In genomic region chr14:22126276-22126675, GRCm38 (mm10) we compare ENCODE assay signal across 12 mouse cellular contexts.
DNase-seq lines count a peak whose midpoint lies in the region; ATAC-seq lines count a peak whose summit lies in the region.
"Had no signal": no experiment of that assay in that cellular context is flagged by ENCODE, and none has a peak within 500 bp of the region (broad histone marks: within the 10 kb centered on the region; RNA-seq: fewer than 3 reads in every experiment).

No protein-coding gene starts in this region.

- DNase-seq in 416B (ENCODE audit: low read depth) = peak; percentile 94
- DNase-seq in kidney, adult 8-10 months = peak; percentile 54 to 67
- peak; percentile 10 for DNase-seq in lung, postnatal 25 days (ENCODE audit: low spot score)
- no peak for DNase-seq in adrenal gland, postnatal 25 days
- no peak for DNase-seq in Muller cell, postnatal 12 days (ENCODE audit: inconsistent ontology term)
- DNase-seq in ovary, adult 18-20 months (ENCODE audit: low spot score) = no peak
- no peak for DNase-seq in layer of hippocampus, postnatal 25 days (ENCODE audit: extremely low spot score in 1 of 2, low spot score in 1 of 2)
- DNase-seq: adrenal gland, adult 2 months; cerebellum, postnatal 10 days; embryo, embryonic 11 days; thymus, postnatal 14 days had no signal

- peak; percentile 60 for ATAC-seq in common myeloid progenitor, adult 5-6 weeks (replicated peaks; ENCODE audit: low read depth, poor library complexity, severe bottlenecking)

Comparison
In these comparisons a context has a peak if more than half of its experiments do, and no peak if none do; other contexts are left out.
1. DNase-seq: peak in 416B (single experiment), kidney, adult 8-10 months (2 of 2) and lung, postnatal 25 days (single experiment); none in adrenal gland, postnatal 25 days (single experiment), Muller cell, postnatal 12 days (single experiment), ovary, adult 18-20 months (single experiment) and layer of hippocampus, postnatal 25 days (0 of 2).